Mouse (Mus musculus): ENCODE data around the gene Hmx2. TPM values are rescaled to one million over a fixed set of nuclear protein-coding genes. Genes with fewer than 3 reads are reported as not detected.

Gene Hmx2
- not detected for polyA plus RNA-seq (2017; shearing (Covaris generic))

GRCm38 (mm10) chr7:131548473-131548872 lies at the start of gene Hmx2:
Gene Hmx2, plus strand, starts transcription at chr7:131548773.

GRCm38 (mm10) chr7:131542115-131542871 lies 6.3 kb upstream of the Hmx2 start, which contains the start of gene Hmx3:
Gene Hmx3, plus strand, starts transcription at chr7:131542867.

GRCm38 (mm10) chr7:131559986-131560696 lies 11.6 kb downstream of the Hmx2 start, which contains the start of gene Bub3:
Gene Bub3, plus strand, starts transcription at chr7:131560222.

Other genes starting within 250 kb of the Hmx2 start
- gene Cuzd1, start 226.5 kb upstream of the Hmx2 start, polyA plus RNA-seq (2017; shearing (Covaris generic)), result not detected
- not detected for gene Fam24b, start 219.3 kb upstream of the Hmx2 start, polyA plus RNA-seq (2017; shearing (Covaris generic))
- gene Fam24a, start 214.9 kb upstream of the Hmx2 start, polyA plus RNA-seq (2017; shearing (Covaris generic)), result not detected
- gene 2310057M21Rik, start 186.0 kb upstream of the Hmx2 start, polyA plus RNA-seq (2017; shearing (Covaris generic)), result 20.9 TPM
- 48.7 TPM for gene Pstk, start 177.6 kb upstream of the Hmx2 start, polyA plus RNA-seq (2017; shearing (Covaris generic))
- 26.2 TPM for gene Ikzf5, start 138.3 kb upstream of the Hmx2 start, polyA plus RNA-seq (2017; shearing (Covaris generic))
- gene Acadsb, start 138.2 kb upstream of the Hmx2 start, polyA plus RNA-seq (2017; shearing (Covaris generic)), result 71.5 TPM
- not detected for gene Hmx3, start 5.9 kb upstream of the Hmx2 start, polyA plus RNA-seq (2017; shearing (Covaris generic))
- 179 TPM for gene Bub3, start 11.4 kb downstream of the Hmx2 start, polyA plus RNA-seq (2017; shearing (Covaris generic))

Measured in activated CD4-positive, CD25-positive, alpha-beta regulatory T cell, adult 9 weeks (primary cell).